1 mouse cellular context compared by ENCODE assay signal in the genomic region with DNA sequence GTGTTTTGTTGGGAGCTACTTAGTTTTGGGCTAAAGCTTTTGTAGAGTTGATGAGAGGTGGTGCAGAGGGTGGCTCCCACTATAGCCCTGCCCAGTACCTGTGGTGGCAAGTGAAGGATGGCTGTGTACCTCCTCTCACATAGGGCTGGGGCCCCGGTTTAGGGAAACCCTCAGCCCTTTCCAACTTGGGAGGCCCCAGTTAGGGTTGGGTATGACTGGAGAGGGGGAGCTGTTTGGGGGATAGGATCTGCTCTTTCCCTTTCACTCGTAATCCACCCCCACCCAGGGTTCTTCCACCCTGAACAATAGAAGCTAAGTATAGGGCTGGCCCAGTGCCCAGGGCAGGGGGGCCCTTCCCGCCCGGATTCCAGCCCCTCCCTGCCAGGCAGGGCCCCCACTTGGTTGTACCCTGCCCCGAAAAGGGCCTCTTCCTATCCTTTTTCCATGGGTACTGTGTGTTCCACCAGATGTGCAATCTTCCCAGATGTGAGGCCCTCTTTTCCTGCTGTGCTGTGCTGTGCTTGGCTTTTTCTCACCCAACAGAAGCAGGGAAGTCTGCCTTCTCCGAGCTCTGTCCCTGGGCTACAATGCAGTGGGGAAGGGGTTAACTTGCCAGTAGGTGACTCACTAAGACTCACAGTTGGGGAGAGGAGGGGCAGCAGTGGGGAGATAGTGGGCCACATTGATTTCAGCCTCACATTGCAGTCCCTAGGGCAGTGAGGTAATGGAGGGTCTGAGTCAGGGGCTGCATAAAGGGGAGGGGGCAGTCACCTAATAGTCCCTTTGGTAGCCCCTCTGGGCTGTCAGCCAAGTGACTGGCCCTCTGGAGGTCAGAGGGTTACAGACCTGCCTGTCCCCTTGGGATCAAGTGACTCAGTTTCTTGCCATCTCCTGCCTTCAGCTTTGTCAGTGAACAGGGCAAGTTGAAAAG.
TF ChIP-seq lines count a peak whose summit lies in the region.

No protein-coding gene starts in this region.

TF ChIP-seq in MEL, 35 proteins besides CTCF, POLR2A, EP300 and RAD21:
- TF ChIP-seq ZKSCAN1 (IDR thresholded peaks at IDR 0.05; ENCODE audit: low read depth, low read length) (no peak), BHLHE40 (IDR thresholded peaks at IDR 0.05; ENCODE audit: borderline replicate concordance, low read depth, low read length) (no peak), MAFK (IDR thresholded peaks at IDR 0.05; ENCODE audit: borderline replicate concordance, low read depth, low read length) (no peak), ELF1 (IDR thresholded peaks at IDR 0.05; ENCODE audit: low read depth, low read length) (no peak), TAL1 (IDR thresholded peaks at IDR 0.05; ENCODE audit: low read length) (peak; percentile 41), POLR2AphosphoS2 (IDR thresholded peaks at IDR 0.05; ENCODE audit: low read length) (no peak), RCOR1 (IDR thresholded peaks at IDR 0.05; ENCODE audit: low read depth, low read length) (peak; percentile 73), MAZ (IDR thresholded peaks at IDR 0.05; ENCODE audit: low read depth, low read length) (peak; percentile 96), ZMIZ1 (IDR thresholded peaks at IDR 0.05; ENCODE audit: low read depth, low read length) (no peak), MYC (IDR thresholded peaks at IDR 0.05; ENCODE audit: low read depth, low read length) (peak; percentile 62; the same call in 1 of the 2 replicates), CHD2 (IDR thresholded peaks at IDR 0.05; ENCODE audit: low read length) (no peak), GATA1 (IDR thresholded peaks at IDR 0.05; ENCODE audit: low read depth, low read length) (no peak), CHD1 (IDR thresholded peaks at IDR 0.05; ENCODE audit: low read depth, low read length) (no peak; the same call in 1 of the 2 replicates), MAX (IDR thresholded peaks at IDR 0.05; ENCODE audit: low read length) (peak; percentile 73), E2F4 (IDR thresholded peaks at IDR 0.05; ENCODE audit: borderline replicate concordance, low read depth, low read length) (no peak), ZC3H11A (IDR thresholded peaks at IDR 0.05; ENCODE audit: low read depth, low read length) (no peak), NELFE (IDR thresholded peaks at IDR 0.05; ENCODE audit: low read depth, low read length) (peak; percentile 76), USF1 (IDR thresholded peaks at IDR 0.05; ENCODE audit: low read depth, low read length) (no peak), USF2 (IDR thresholded peaks at IDR 0.05; ENCODE audit: borderline replicate concordance in 1 of 2, insufficient read depth in 1 of 2, low read depth in 1 of 2, low read length in 2 of 2) (no peak), POLR2AphosphoS5 (IDR thresholded peaks at IDR 0.05; ENCODE audit: borderline replicate concordance, low read depth, low read length) (no peak), MYB (IDR thresholded peaks at IDR 0.05; ENCODE audit: low read depth, low read length) (0 out of 2 replicates have a peak, but pooled peaks have one; percentile 75), SIN3A (IDR thresholded peaks at IDR 0.05; ENCODE audit: low read length) (peak; percentile 90), ETS1 (IDR thresholded peaks at IDR 0.05; ENCODE audit: low read depth, low read length) (peak; percentile 85), GABPA (IDR thresholded peaks at IDR 0.05; ENCODE audit: low read depth, low read length) (no peak), MXI1 (IDR thresholded peaks at IDR 0.05; ENCODE audit: low read depth, low read length) (no peak; the same call in 1 of the 2 replicates), TCF12 (IDR thresholded peaks at IDR 0.05; ENCODE audit: low read depth, low read length) (peak; percentile 50; the same call in 1 of the 2 replicates), SMC3 (IDR thresholded peaks at IDR 0.05; ENCODE audit: low read depth, low read length) (no peak; the same call in 1 of the 2 replicates), HCFC1 (IDR thresholded peaks at IDR 0.05; ENCODE audit: low read depth, low read length) (peak; percentile 69), ZNF384 (IDR thresholded peaks at IDR 0.05; ENCODE audit: low read depth, low read length) (no peak), UBTF (IDR thresholded peaks at IDR 0.05; ENCODE audit: borderline replicate concordance, insufficient read depth, low read depth, low read length) (no peak), TBP (IDR thresholded peaks at IDR 0.05; ENCODE audit: low read depth, low read length) (peak; percentile 46), MEF2A (IDR thresholded peaks at IDR 0.05; ENCODE audit: extremely low read depth, insufficient replicate concordance, low read depth, low read length, poor library complexity, severe bottlenecking) (peak; percentile 54; the same call in 1 of the 2 replicates), NRF1 (IDR thresholded peaks at IDR 0.05; ENCODE audit: insufficient read depth, low read depth, low read length, poor library complexity, severe bottlenecking) (no peak), JUND (IDR thresholded peaks at IDR 0.05; ENCODE audit: low read depth, low read length) (peak; percentile 94), KAT2A (conservative IDR thresholded peaks at IDR 0.05; ENCODE audit: low read depth, low read length) (no peak)
TF ChIP-seq in MEL: peak in this region for 14.
